Mouse (Mus musculus) cerebellum, postnatal 14 days (tissue): ENCODE measurements at regions not wholly inside any gene's neighbourhood (a gene's known extent, or its start where the extent isn't known, plus 50 kb on each side); places are given as distances from the start of the nearest gene placed in this dataset.

Experiments
- DNase-seq, 2 experiments: peaks; one replicate each; pipeline ENCODE4 v3.0.0; 2021; ENCODE audit warnings: mixed read lengths in 2 of 2

GRCm38 (mm10) chr7:69398299-69398698, 649.3 kb upstream of the Arrdc4 start:
- no peak for DNase-seq

GRCm38 (mm10) chr7:69396868-69397267, 647.8 kb upstream of the Arrdc4 start:
- DNase-seq: peak; percentile 2 to 8
